Mouse (Mus musculus): ENCODE results near the gene Rreb1.

GRCm38 (mm10) chr13:37847601-37848358 is 69.6 kb downstream of the Rreb1 start:
- TF ChIP-seq TAL1 (IDR thresholded peaks at IDR 0.05; ENCODE audit: low read length) (no peak), UBTF (IDR thresholded peaks at IDR 0.05; ENCODE audit: borderline replicate concordance, insufficient read depth, low read depth, low read length) (no peak), EP300 (IDR thresholded peaks at IDR 0.05; ENCODE audit: low read depth in 1 of 2, low read length in 2 of 2) (no peak), POLR2A (IDR thresholded peaks at IDR 0.05; ENCODE audit: control insufficient read depth in 1 of 2, insufficient read depth in 1 of 2, low read depth in 1 of 2, low read length in 2 of 2, poor library complexity in 1 of 2) (no peak), TCF12 (IDR thresholded peaks at IDR 0.05; ENCODE audit: low read depth, low read length) (no peak), ZKSCAN1 (IDR thresholded peaks at IDR 0.05; ENCODE audit: low read depth, low read length) (no peak), CTCF (IDR thresholded peaks at IDR 0.05 in 2 of 3, conservative IDR thresholded peaks at IDR 0.05 in 1 of 3; ENCODE audit: control insufficient read depth in 1 of 3, insufficient read depth in 1 of 3, low read depth in 2 of 3, low read length in 3 of 3, poor library complexity in 1 of 3, severe bottlenecking in 1 of 3) (no peak), MEF2A (IDR thresholded peaks at IDR 0.05; ENCODE audit: extremely low read depth, insufficient replicate concordance, low read depth, low read length, poor library complexity, severe bottlenecking) (no peak), ETS1 (IDR thresholded peaks at IDR 0.05; ENCODE audit: low read depth, low read length) (no peak), HCFC1 (IDR thresholded peaks at IDR 0.05; ENCODE audit: low read depth, low read length) (no peak), E2F4 (IDR thresholded peaks at IDR 0.05; ENCODE audit: borderline replicate concordance, low read depth, low read length) (no peak), KAT2A (conservative IDR thresholded peaks at IDR 0.05; ENCODE audit: low read depth, low read length) (no peak), GATA1 (IDR thresholded peaks at IDR 0.05; ENCODE audit: low read depth, low read length) (no peak), POLR2AphosphoS2 (IDR thresholded peaks at IDR 0.05; ENCODE audit: low read length) (no peak)
